Comparison of ENCODE assay signal across 10 mouse cellular contexts in genomic region chr10:117672693-117673092, GRCm38 (mm10). TPM values are rescaled to one million over a fixed set of nuclear protein-coding genes. Genes with fewer than 3 reads are reported as not detected.
DNase-seq lines count a peak whose midpoint lies in the region; ATAC-seq and TF ChIP-seq lines count a peak whose summit lies in the region.
"Had no signal": no experiment of that assay in that cellular context is flagged by ENCODE, and none has a peak within 500 bp of the region (broad histone marks: within the 10 kb centered on the region; RNA-seq: fewer than 3 reads in every experiment).

No protein-coding gene starts in this region.

- peaks cover 26% of the 10 kb centered on the region for H3K4me1 ChIP-seq in neural tube, embryonic 13.5 days (replicated peaks)
- no peaks in the 10 kb centered on the region; the same call in 1 of the 2 replicates for H3K4me1 ChIP-seq in stomach, postnatal 0 days (replicated peaks; ENCODE audit: control insufficient read depth, insufficient read depth)

- no peak overlapping the region for H3K4me3 ChIP-seq in neural tube, embryonic 13.5 days
- no peak overlapping the region for H3K4me3 ChIP-seq in stomach, postnatal 0 days (ENCODE audit: low read depth, low read length)
- H3K4me3 ChIP-seq in gastrocnemius, adult 2 months: no peak overlapping the region
- H3K4me3 ChIP-seq: neural tube, embryonic 12.5 days had no signal

- no peaks in the 10 kb centered on the region for H3K9me3 ChIP-seq in neural tube, embryonic 13.5 days
- no peaks in the 10 kb centered on the region for H3K9me3 ChIP-seq in stomach, postnatal 0 days (ENCODE audit: control insufficient read depth, low read length)
- H3K9me3 ChIP-seq: neural tube, embryonic 12.5 days had no signal

- peak; percentile 17 for DNase-seq in gastrocnemius, postnatal 10 days
- DNase-seq in gastrocnemius, postnatal 25 days: no peak
- DNase-seq in neural tube, embryonic 10.5 days (ENCODE audit: extremely low spot score, low spot score): no peak
- peak; percentile 32 to 34 for DNase-seq in layer of hippocampus, postnatal 10 days (ENCODE audit: low spot score in 2 of 2)
- peak; percentile 29 for DNase-seq in stomach, postnatal 0 days (ENCODE audit: low spot score)
- no peak for DNase-seq in gastrocnemius, adult 2 months
- no peak for DNase-seq in heart, postnatal 36 days

- H3K27ac ChIP-seq in neural tube, embryonic 13.5 days (replicated peaks): 0 out of 2 replicates have a peak overlapping the region, but pooled peaks have one; percentile 13
- H3K27ac ChIP-seq in stomach, postnatal 0 days (replicated peaks): no peak overlapping the region
- no peak overlapping the region for H3K27ac ChIP-seq in gastrocnemius, adult 2 months
- H3K27ac ChIP-seq: neural tube, embryonic 12.5 days had no signal

- no peak for TF ChIP-seq CTCF in stomach, postnatal 0 days (IDR thresholded peaks at IDR 0.05; ENCODE audit: low read depth)
- TF ChIP-seq CTCF in gastrocnemius, adult 2 months (IDR thresholded peaks at IDR 0.05): no peak

- intact Hi-C loops in gastrocnemius, adult 2 months (cut with DNase I): no loop called here
- intact Hi-C loops in heart, postnatal 36 days (cut with DNase I): no loop called here

- no peak for ATAC-seq in neural tube, embryonic 13.5 days (ENCODE audit: low read depth)
- no peak for ATAC-seq in stomach, postnatal 0 days (ENCODE audit: low FRiP score, low TSS enrichment)

- TF ChIP-seq EP300 in stomach, postnatal 0 days (optimal IDR thresholded peaks at IDR 0.05): no peak

- H3K9ac ChIP-seq in neural tube, embryonic 13.5 days: no peak overlapping the region
- no peak overlapping the region for H3K9ac ChIP-seq in stomach, postnatal 0 days (ENCODE audit: low read length)
- H3K9ac ChIP-seq: neural tube, embryonic 12.5 days had no signal

- 56% methylated on average over 7 of the region's 7 CpGs for WGBS in neural tube, embryonic 13.5 days
- 27% methylated on average over 7 of the region's 7 CpGs for WGBS in stomach, postnatal 0 days

- no peaks in the 10 kb centered on the region for H3K36me3 ChIP-seq in neural tube, embryonic 13.5 days
- no peaks in the 10 kb centered on the region for H3K36me3 ChIP-seq in stomach, postnatal 0 days (ENCODE audit: control insufficient read depth, insufficient read depth, low read length)
- H3K36me3 ChIP-seq: neural tube, embryonic 12.5 days had no signal

- H3K27me3 ChIP-seq in neural tube, embryonic 13.5 days: no peaks in the 10 kb centered on the region
- no peaks in the 10 kb centered on the region for H3K27me3 ChIP-seq in stomach, postnatal 0 days (ENCODE audit: control insufficient read depth, insufficient read depth, low read length)
- H3K27me3 ChIP-seq: neural tube, embryonic 12.5 days had no signal

- H3K4me2 ChIP-seq in neural tube, embryonic 13.5 days: no peak overlapping the region
- no peak overlapping the region for H3K4me2 ChIP-seq in stomach, postnatal 0 days (replicated peaks; ENCODE audit: low read depth)
- H3K4me2 ChIP-seq: liver, embryonic 11.5 days; neural tube, embryonic 12.5 days had no signal

RNA-seq across cellular contexts. Expression of gene Mdm2, which starts 37.9 kb away (rescaled TPM):
- 10 to 100 TPM; 34.1 to 36.4 TPM for total RNA-seq in gastrocnemius, postnatal 10 days (2021)
- 10 to 100 TPM; 38.5 to 43.8 TPM for total RNA-seq in gastrocnemius, postnatal 25 days (2021)
- 52.5 and 66.2 TPM in 2 replicates for polyA plus RNA-seq in neural tube, embryonic 13.5 days (2015; fragmentation: Nextera tagmentation; extraction: Ambion mirVana)
- total RNA-seq in layer of hippocampus, postnatal 10 days (2021): 10 to 100 TPM; 51.5 to 57.3 TPM
- 14.8 and 17.6 TPM in 2 replicates for polyA plus RNA-seq in stomach, postnatal 0 days (2015; fragmentation: Nextera tagmentation; extraction: Ambion mirVana)
- total RNA-seq in gastrocnemius, adult 2 months (2021): 10 to 100 TPM; 49.2 to 49.8 TPM
- 10 to 100 TPM; 46.9 to 48.2 TPM for total RNA-seq in heart, postnatal 36 days (2021)

RNA-seq across cellular contexts. Expression of gene Cpm, which starts 43.4 kb away (rescaled TPM):
- 1 to 10 TPM; 9.3 to 10.0 TPM for total RNA-seq in gastrocnemius, postnatal 10 days (2021)
- 1 to 10 TPM; 2.3 to 2.4 TPM for total RNA-seq in gastrocnemius, postnatal 25 days (2021)
- 6.2 and 6.9 TPM in 2 replicates for polyA plus RNA-seq in neural tube, embryonic 13.5 days (2015; fragmentation: Nextera tagmentation; extraction: Ambion mirVana)
- 1 to 10 TPM; 5.8 to 6.4 TPM for total RNA-seq in layer of hippocampus, postnatal 10 days (2021)
- polyA plus RNA-seq in stomach, postnatal 0 days (2015; fragmentation: Nextera tagmentation; extraction: Ambion mirVana): 22.9 and 26.6 TPM in 2 replicates
- 1 to 10 TPM; 2.2 to 2.9 TPM for total RNA-seq in gastrocnemius, adult 2 months (2021)
- 1 to 10 TPM; 3.7 to 3.9 TPM for total RNA-seq in heart, postnatal 36 days (2021)

Comparison
In these comparisons a context has a peak if more than half of its experiments do, and no peak if none do; other contexts are left out.
1. DNase-seq: peak in gastrocnemius, postnatal 10 days (single experiment), layer of hippocampus, postnatal 10 days (2 of 2) and stomach, postnatal 0 days (single experiment); none in gastrocnemius, postnatal 25 days (single experiment), neural tube, embryonic 10.5 days (single experiment), gastrocnemius, adult 2 months (single experiment) and heart, postnatal 36 days (0 of 2).